Mouse (Mus musculus): ENCODE results near the gene Dcaf1.

- TF ChIP-seq POLR2A (IDR thresholded peaks at IDR 0.05; ENCODE audit: insufficient read depth, low read depth, low read length) (no peak), CTCF (IDR thresholded peaks at IDR 0.05) (no peak)
Measured at GRCm38 (mm10) chr9:106892552-106892875, 70.8 kb downstream of the Dcaf1 start.

Data from heart, adult 2 months (tissue).